Mouse (Mus musculus): ENCODE measurements around the gene Serpinb1a. TPM values are rescaled to one million over a fixed set of nuclear protein-coding genes. Genes with fewer than 3 reads are reported as not detected.

Gene Serpinb1a
- polyA plus RNA-seq, 1 experiment from 2014 or later = 670 TPM

DNA sequence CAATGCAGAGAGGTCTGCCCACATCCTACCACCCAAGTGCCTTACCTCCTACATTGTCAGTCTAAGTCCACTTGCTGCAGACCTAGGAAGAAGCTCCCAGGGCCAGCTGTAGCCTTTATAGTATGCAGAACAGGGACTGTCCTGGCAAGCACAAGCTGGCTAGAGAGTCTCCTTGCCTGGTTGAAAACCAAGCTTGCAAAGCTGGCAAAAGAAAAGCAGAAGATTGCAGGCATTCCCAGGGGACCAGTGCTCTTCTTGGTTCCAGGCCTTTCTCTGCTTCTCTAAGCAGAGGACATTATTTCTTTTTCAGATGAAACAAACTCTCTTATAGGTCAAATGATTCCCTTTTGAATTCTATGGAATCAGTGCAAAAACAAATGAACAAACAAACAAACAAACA lies 12.5 kb upstream of the Serpinb1a start:
- H3K27ac ChIP-seq (ENCODE audit: low read depth, low read length) = no peak overlapping the region
- H3K9me3 ChIP-seq (ENCODE audit: control insufficient read depth) = no peaks in the 10 kb centered on the region
- H3K4me2 ChIP-seq (replicated peaks; ENCODE audit: low read depth) = no peak overlapping the region
- no peaks in the 10 kb centered on the region for H3K27me3 ChIP-seq (replicated peaks; ENCODE audit: control insufficient read depth, insufficient read depth, low read length)
- H3K4me1 ChIP-seq (replicated peaks; ENCODE audit: control insufficient read depth, insufficient read depth, low read length) = no peaks in the 10 kb centered on the region
- H3K9ac ChIP-seq (ENCODE audit: low read depth, low read length) = no peak overlapping the region
- no peaks in the 10 kb centered on the region for H3K36me3 ChIP-seq (ENCODE audit: control insufficient read depth, insufficient read depth)
- ATAC-seq = no peak
- H3K4me3 ChIP-seq (ENCODE audit: low read depth, low read length) = no peak overlapping the region
- TF ChIP-seq CTCF (IDR thresholded peaks at IDR 0.05; ENCODE audit: low read depth) = no peak

DNA sequence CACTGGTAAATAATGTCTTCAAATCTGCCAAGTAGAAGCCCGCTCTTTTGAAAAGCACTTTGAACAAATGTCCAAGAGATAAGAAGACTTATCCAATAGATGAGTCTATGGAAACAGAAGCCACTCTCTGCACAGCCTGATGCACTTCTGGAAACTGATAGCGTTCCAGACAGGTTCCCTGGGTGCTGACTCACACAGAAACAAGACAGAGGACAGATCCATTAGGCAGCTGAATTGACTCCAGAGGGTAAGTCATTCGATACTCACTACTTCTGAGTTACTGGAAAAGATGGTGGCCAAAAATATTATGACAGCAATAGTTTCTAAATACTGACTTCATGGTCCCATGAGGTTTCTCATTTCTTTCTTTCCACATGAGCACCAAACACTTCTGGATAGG lies 9.8 kb upstream of the Serpinb1a start:
- Histone ChIP-seq H3K4me1 (replicated peaks; ENCODE audit: control insufficient read depth, insufficient read depth, low read length) (no peaks in the 10 kb centered on the region), H3K27ac (ENCODE audit: low read depth, low read length) (no peak overlapping the region), H3K9ac (ENCODE audit: low read depth, low read length) (no peak overlapping the region), H3K4me2 (replicated peaks; ENCODE audit: low read depth) (no peak overlapping the region), H3K27me3 (replicated peaks; ENCODE audit: control insufficient read depth, insufficient read depth, low read length) (no peaks in the 10 kb centered on the region), H3K36me3 (ENCODE audit: control insufficient read depth, insufficient read depth) (no peaks in the 10 kb centered on the region), H3K9me3 (ENCODE audit: control insufficient read depth) (no peaks in the 10 kb centered on the region), H3K4me3 (ENCODE audit: low read depth, low read length) (no peak overlapping the region)
- ATAC-seq = no peak
- TF ChIP-seq CTCF (IDR thresholded peaks at IDR 0.05; ENCODE audit: low read depth) = no peak
- 70% methylated on average over 3 of the region's 3 CpGs for WGBS

DNA sequence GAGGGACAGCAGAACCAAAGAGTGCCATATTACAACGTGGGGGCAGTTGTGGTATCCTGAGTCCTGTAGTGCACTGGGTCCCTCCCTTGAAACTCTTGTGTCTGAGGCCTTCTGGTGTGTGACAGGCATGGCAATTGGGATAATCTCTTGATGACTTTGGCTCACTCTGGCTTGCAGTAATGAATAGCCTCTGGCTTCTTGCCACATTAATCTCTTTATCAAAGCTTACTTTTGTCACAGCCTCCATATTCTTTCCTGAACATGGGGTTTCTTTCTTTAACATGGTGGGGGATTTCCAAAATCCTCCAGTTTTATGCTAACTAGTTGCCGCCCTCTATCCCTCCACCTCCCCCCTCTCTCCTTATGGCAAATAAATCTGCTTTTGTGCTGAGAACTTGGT lies 2.1 kb upstream of the Serpinb1a start:
- H3K4me2 ChIP-seq (replicated peaks; ENCODE audit: low read depth) = no peak overlapping the region
- 85% methylated on average over 2 of the region's 2 CpGs for WGBS
- peaks cover 8% of the 10 kb centered on the region for H3K4me1 ChIP-seq (replicated peaks; ENCODE audit: control insufficient read depth, insufficient read depth, low read length)
- H3K9ac ChIP-seq (ENCODE audit: low read depth, low read length) = no peak overlapping the region
- H3K27ac ChIP-seq (ENCODE audit: low read depth, low read length) = peak overlapping the region; percentile 77
- H3K27me3 ChIP-seq (replicated peaks; ENCODE audit: control insufficient read depth, insufficient read depth, low read length) = no peaks in the 10 kb centered on the region
- no peak for TF ChIP-seq CTCF (IDR thresholded peaks at IDR 0.05; ENCODE audit: low read depth)
- no peaks in the 10 kb centered on the region for H3K9me3 ChIP-seq (ENCODE audit: control insufficient read depth)
- peaks cover 5% of the 10 kb centered on the region for H3K36me3 ChIP-seq (ENCODE audit: control insufficient read depth, insufficient read depth)
- no peak for ATAC-seq
- H3K4me3 ChIP-seq (ENCODE audit: low read depth, low read length) = no peak overlapping the region

DNA sequence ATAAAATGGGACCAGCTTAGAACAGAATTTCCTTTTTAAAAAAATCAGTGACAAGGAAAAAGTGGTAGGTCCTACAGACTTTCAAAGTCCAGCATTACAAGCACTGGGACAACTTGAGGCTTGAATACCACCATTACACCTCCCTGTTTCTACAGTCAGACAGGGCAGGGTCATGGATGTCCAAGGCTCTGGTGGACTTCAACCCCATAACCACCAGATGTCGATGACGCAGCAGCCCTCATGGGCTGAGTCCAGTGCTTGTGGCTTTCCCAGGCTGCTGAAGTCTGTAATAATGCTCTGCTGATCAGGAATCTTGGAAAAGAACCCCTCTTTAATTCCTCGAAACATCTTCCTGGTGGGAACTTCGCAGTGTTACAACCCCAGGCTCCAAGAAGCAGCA lies 1.6 kb upstream of the Serpinb1a start:
- H3K27ac ChIP-seq (ENCODE audit: low read depth, low read length) = peak overlapping the region; percentile 77
- no peak overlapping the region for H3K4me2 ChIP-seq (replicated peaks; ENCODE audit: low read depth)
- WGBS = 74% methylated on average over 4 of the region's 4 CpGs
- TF ChIP-seq CTCF (IDR thresholded peaks at IDR 0.05; ENCODE audit: low read depth) = no peak
- peak; percentile 54 for ATAC-seq
- H3K9me3 ChIP-seq (ENCODE audit: control insufficient read depth) = no peaks in the 10 kb centered on the region
- peaks cover 8% of the 10 kb centered on the region for H3K4me1 ChIP-seq (replicated peaks; ENCODE audit: control insufficient read depth, insufficient read depth, low read length)
- H3K27me3 ChIP-seq (replicated peaks; ENCODE audit: control insufficient read depth, insufficient read depth, low read length) = no peaks in the 10 kb centered on the region
- H3K4me3 ChIP-seq (ENCODE audit: low read depth, low read length) = no peak overlapping the region
- no peak overlapping the region for H3K9ac ChIP-seq (ENCODE audit: low read depth, low read length)
- H3K36me3 ChIP-seq (ENCODE audit: control insufficient read depth, insufficient read depth) = peaks cover 9% of the 10 kb centered on the region

DNA sequence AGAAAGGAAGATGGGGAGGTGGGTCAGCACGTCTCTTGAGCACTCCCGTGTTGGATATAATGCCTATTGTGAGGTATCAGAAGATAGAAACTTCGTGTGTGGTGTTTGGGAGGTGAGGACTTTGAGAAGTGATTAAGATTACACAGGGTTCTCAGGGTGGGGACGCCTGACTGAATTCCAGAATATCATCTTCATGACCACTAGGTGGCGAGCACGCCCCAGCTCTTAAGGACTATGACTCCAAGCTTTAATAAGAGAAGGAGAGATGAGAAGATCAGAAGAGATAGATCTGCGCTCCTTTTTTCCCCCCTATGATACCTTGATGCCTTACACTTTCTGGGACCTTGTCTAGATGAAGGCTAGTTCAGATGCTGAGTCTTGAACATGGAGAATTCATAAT lies 982 bp upstream of the Serpinb1a start:
- no peaks in the 10 kb centered on the region for H3K27me3 ChIP-seq (replicated peaks; ENCODE audit: control insufficient read depth, insufficient read depth, low read length)
- H3K4me2 ChIP-seq (replicated peaks; ENCODE audit: low read depth) = 0 out of 2 replicates have a peak overlapping the region, but pooled peaks have one; percentile 2
- peak overlapping the region; percentile 77; the same call in 1 of the 2 replicates for H3K27ac ChIP-seq (ENCODE audit: low read depth, low read length)
- ATAC-seq = no peak
- no peak overlapping the region for H3K4me3 ChIP-seq (ENCODE audit: low read depth, low read length)
- peaks cover 12% of the 10 kb centered on the region for H3K36me3 ChIP-seq (ENCODE audit: control insufficient read depth, insufficient read depth)
- no peak overlapping the region for H3K9ac ChIP-seq (ENCODE audit: low read depth, low read length)
- TF ChIP-seq CTCF (IDR thresholded peaks at IDR 0.05; ENCODE audit: low read depth) = peak; percentile 92
- peaks cover 8% of the 10 kb centered on the region for H3K4me1 ChIP-seq (replicated peaks; ENCODE audit: control insufficient read depth, insufficient read depth, low read length)
- H3K9me3 ChIP-seq (ENCODE audit: control insufficient read depth) = no peaks in the 10 kb centered on the region
- WGBS = 10% methylated on average over 7 of the region's 7 CpGs

DNA sequence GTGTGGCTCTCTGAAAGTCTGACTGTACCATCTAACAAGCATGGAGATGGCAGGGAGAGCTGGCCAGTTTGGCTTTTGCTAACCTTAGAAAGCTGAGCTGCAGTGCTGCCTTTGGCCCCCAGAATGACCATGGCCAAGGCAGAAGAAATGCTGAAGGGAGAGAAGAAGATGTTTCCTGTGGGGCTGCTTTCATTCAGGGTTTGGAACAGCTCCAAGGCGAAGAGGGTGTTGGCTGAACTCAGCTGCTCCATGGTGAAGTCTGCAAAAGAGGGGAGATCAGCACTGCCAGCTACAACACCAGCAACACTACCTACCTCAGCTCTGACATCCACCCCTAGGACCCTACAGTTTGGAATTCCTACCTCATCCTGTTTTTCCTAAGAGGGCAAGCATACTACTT lies 829 bp downstream of the Serpinb1a start:
- no peaks in the 10 kb centered on the region for H3K27me3 ChIP-seq (replicated peaks; ENCODE audit: control insufficient read depth, insufficient read depth, low read length)
- peak overlapping the region; percentile 68 for H3K4me2 ChIP-seq (replicated peaks; ENCODE audit: low read depth)
- ATAC-seq = no peak
- peaks cover 8% of the 10 kb centered on the region for H3K4me1 ChIP-seq (replicated peaks; ENCODE audit: control insufficient read depth, insufficient read depth, low read length)
- peak overlapping the region; percentile 44 for H3K4me3 ChIP-seq (ENCODE audit: low read depth, low read length)
- peak overlapping the region; percentile 95 for H3K27ac ChIP-seq (ENCODE audit: low read depth, low read length)
- no peaks in the 10 kb centered on the region for H3K9me3 ChIP-seq (ENCODE audit: control insufficient read depth)
- WGBS = 14% methylated on average over 1 of the region's 1 CpGs
- peaks cover 23% of the 10 kb centered on the region for H3K36me3 ChIP-seq (ENCODE audit: control insufficient read depth, insufficient read depth)
- peak overlapping the region; percentile 53 for H3K9ac ChIP-seq (ENCODE audit: low read depth, low read length)
- TF ChIP-seq CTCF (IDR thresholded peaks at IDR 0.05; ENCODE audit: low read depth) = no peak

DNA sequence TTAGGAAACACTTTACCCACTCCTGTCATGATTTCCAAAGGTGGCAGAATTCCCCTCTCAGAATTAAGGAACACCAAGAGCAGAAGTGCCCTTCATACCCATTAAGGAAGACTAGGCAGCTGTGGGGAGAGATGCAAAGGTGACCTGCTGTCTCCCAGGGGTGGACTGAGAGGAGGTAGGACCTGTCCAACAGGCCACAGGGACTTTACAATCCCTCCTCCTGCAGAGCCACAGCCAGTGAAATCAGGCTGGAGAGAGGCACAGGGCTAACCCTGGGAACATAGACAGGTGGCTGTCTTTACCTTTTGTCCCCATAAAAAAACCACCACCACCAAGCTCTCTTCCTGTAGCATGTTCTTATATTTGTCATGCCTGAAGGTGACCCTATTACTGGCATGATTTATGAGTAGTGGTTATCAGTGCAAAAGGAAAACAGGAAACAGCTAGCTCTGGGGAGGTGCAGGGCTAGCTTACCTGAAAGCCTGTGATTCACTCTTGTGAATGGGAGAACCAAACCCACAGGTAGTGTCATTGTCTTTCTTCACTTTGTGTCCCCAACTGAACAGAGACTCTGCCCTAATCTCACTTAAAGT lies 1.4 kb downstream of the Serpinb1a start:
- Histone ChIP-seq H3K27me3 (replicated peaks; ENCODE audit: control insufficient read depth, insufficient read depth, low read length) (no peaks in the 10 kb centered on the region), H3K36me3 (ENCODE audit: control insufficient read depth, insufficient read depth) (peaks cover 25% of the 10 kb centered on the region), H3K27ac (ENCODE audit: low read depth, low read length) (peak overlapping the region; percentile 95), H3K9ac (ENCODE audit: low read depth, low read length) (peak overlapping the region; percentile 53), H3K9me3 (ENCODE audit: control insufficient read depth) (no peaks in the 10 kb centered on the region), H3K4me3 (ENCODE audit: low read depth, low read length) (peak overlapping the region; percentile 44), H3K4me1 (replicated peaks; ENCODE audit: control insufficient read depth, insufficient read depth, low read length) (peaks cover 8% of the 10 kb centered on the region), H3K4me2 (replicated peaks; ENCODE audit: low read depth) (peak overlapping the region; percentile 68)
- peak; percentile 76 for ATAC-seq
- no peak for TF ChIP-seq CTCF (IDR thresholded peaks at IDR 0.05; ENCODE audit: low read depth)

All from intestine, postnatal 0 days (tissue).